Mouse (Mus musculus) embryonic facial prominence, embryonic 11.5 days (tissue): Measurements from ENCODE around the gene Polr3a. TPM values are rescaled to one million over a fixed set of nuclear protein-coding genes. Genes with fewer than 3 reads are reported as not detected.

ENCODE experiments used
- ATAC-seq: fragments of 200-750 bp; cut with Nextera tagmentation; replicated peaks from 2 replicates; pipeline ENCODE4 v1.8.0; 2017; ENCODE audit warnings: low read depth; ENCODE audit not compliant: insufficient number of reproducible peaks, low FRiP score, low TSS enrichment
- DNase-seq: peaks from one replicate; pipeline ENCODE4 v3.0.0-alpha.2; 2015; ENCODE audit warnings: low spot score
- H3K27ac ChIP-seq: fragments of 300-500 bp; sonication (generic); replicated peaks from 2 replicates; pipeline ENCODE4 v1.5.1; 2014; ENCODE audit warnings: mild to moderate bottlenecking, low read depth, low read length, control low read depth
- H3K27me3 ChIP-seq: fragments of 300-500 bp; sonication (generic); 2 replicates; pipeline ENCODE4 v1.6.1; 2014; ENCODE audit warnings: mild to moderate bottlenecking, low read length, moderate library complexity, mixed read lengths; ENCODE audit not compliant: control insufficient read depth, insufficient read depth
- H3K36me3 ChIP-seq: fragments of 300-500 bp; sonication (generic); replicated peaks from 2 replicates; pipeline ENCODE4 v1.6.1; 2014; ENCODE audit warnings: low read depth, mild to moderate bottlenecking, low read length, moderate library complexity, mixed read lengths; ENCODE audit not compliant: control insufficient read depth, insufficient read depth
- H3K4me1 ChIP-seq: fragments of 300-500 bp; sonication (generic); 2 replicates; pipeline ENCODE4 v1.6.1; 2014; ENCODE audit warnings: low read length, mixed read lengths; ENCODE audit not compliant: control insufficient read depth, insufficient read depth
- H3K4me2 ChIP-seq: fragments of 300-500 bp; sonication (generic); 2 replicates; pipeline ENCODE4 v1.6.1; 2014; ENCODE audit warnings: low read depth, mild to moderate bottlenecking, control low read depth, low read length, moderate library complexity
- H3K4me3 ChIP-seq: fragments of 300-500 bp; sonication (generic); 2 replicates; pipeline ENCODE4 v1.5.1; 2014; ENCODE audit warnings: low read depth, low read length, control low read depth
- H3K9ac ChIP-seq: fragments of 300-500 bp; sonication (generic); replicated peaks from 2 replicates; pipeline ENCODE4 v1.6.1; 2014; ENCODE audit warnings: mild to moderate bottlenecking, control low read depth, low read length
- H3K9me3 ChIP-seq: fragments of 300-500 bp; sonication (generic); replicated peaks from 2 replicates; pipeline ENCODE4 v1.6.1; 2016; ENCODE audit warnings: mild to moderate bottlenecking, low read length, inconsistent platforms, mixed read lengths; ENCODE audit not compliant: control insufficient read depth
- WGBS: fragments of 180-500 bp; shearing (Covaris S2); extraction: QIAGEN DNeasy Blood & Tissue Kit; methylation state at CpG from one replicate; pipeline ENCODE4 v1.1.7; 2014; 5-methylcytosine and 5-hydroxymethylcytosine counted together
- polyA plus RNA-seq: library from polyadenylated mRNA; unstranded; fragments of >200 nt; fragmentation: Nextera tagmentation; extraction: Ambion mirVana; gene quantifications from 2 replicates; pipeline ENCODE4 v1.2.1, GENCODE M21; 2014

The Polr3a gene
- polyA plus RNA-seq, 1 experiment from 2014 or later = 17.3 TPM

GRCm38 (mm10) chr14:24500091-24500844, 13.4 kb upstream of the Polr3a start:
- no peaks in the 10 kb centered on the region; the same call in 1 of the 2 replicates for H3K9me3 ChIP-seq
- H3K4me1 ChIP-seq = no peaks in the 10 kb centered on the region
- peak; percentile 50 for ATAC-seq
- WGBS = 20% methylated on average over 18 of the region's 18 CpGs
- peak overlapping the region; percentile 30 for H3K9ac ChIP-seq
- H3K4me3 ChIP-seq = no peak overlapping the region
- DNase-seq = peak; percentile 93
- H3K4me2 ChIP-seq = no peak overlapping the region
- H3K27me3 ChIP-seq = no peaks in the 10 kb centered on the region
- peaks cover 6% of the 10 kb centered on the region for H3K36me3 ChIP-seq
- 0 out of 2 replicates have a peak overlapping the region, but pooled peaks have one; percentile 39 for H3K27ac ChIP-seq

- H3K36me3 ChIP-seq = peaks cover 8% of the 10 kb centered on the region
- no peak overlapping the region for H3K4me2 ChIP-seq
- H3K9ac ChIP-seq = no peak overlapping the region
- 0 out of 2 replicates have a peak overlapping the region, but pooled peaks have one; percentile 14 for H3K27ac ChIP-seq
- ATAC-seq = no peak
- 41% methylated on average over 9 of the region's 9 CpGs for WGBS
- H3K4me1 ChIP-seq = no peaks in the 10 kb centered on the region
- no peak overlapping the region for H3K4me3 ChIP-seq
- DNase-seq = no peak
- H3K9me3 ChIP-seq = no peaks in the 10 kb centered on the region; the same call in 1 of the 2 replicates
- no peaks in the 10 kb centered on the region for H3K27me3 ChIP-seq
Observed at GRCm38 (mm10) chr14:24499478-24499877, 12.6 kb upstream of the Polr3a start.

DNA sequence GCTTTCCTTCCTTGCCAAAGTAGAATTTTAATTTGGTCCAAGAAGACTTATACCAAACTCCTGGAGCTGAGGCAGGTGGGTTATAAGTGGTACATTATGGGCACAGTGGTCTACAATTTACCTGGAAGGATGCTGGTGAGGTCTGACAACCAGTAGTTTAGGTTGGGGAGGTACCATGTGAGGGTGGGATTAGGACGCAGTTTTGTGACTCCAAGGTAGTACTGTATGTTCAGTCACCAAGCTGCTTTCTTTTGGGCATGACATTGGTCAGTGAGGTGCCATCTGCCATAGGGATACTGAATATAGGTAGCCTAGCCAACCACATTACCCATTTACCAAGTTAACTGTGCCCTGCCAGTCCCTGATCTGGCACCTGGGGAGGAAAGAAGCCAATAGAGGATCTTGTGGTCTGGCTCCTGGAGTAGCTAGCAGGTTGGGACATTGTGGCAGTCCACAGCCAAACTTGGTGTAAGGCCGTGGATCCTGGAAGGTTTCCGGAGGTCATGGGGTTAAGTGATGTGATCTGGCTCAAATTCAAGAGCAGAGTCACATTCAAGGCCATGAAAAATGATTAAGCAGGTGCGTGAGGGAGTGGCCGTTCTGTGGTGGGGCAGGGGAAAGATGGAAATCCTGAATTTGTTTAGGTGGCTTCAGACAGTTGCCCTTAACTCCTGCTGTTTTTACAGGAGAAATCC, 11.8 kb upstream of the Polr3a start:
- 63% methylated on average over 5 of the region's 5 CpGs for WGBS
- no peak overlapping the region for H3K27ac ChIP-seq
- H3K4me2 ChIP-seq = no peak overlapping the region
- DNase-seq (no peak), ATAC-seq (no peak)
- no peaks in the 10 kb centered on the region for H3K27me3 ChIP-seq
- no peaks in the 10 kb centered on the region for H3K4me1 ChIP-seq
- H3K9ac ChIP-seq = no peak overlapping the region
- H3K9me3 ChIP-seq = no peaks in the 10 kb centered on the region; the same call in 1 of the 2 replicates
- peaks cover 13% of the 10 kb centered on the region for H3K36me3 ChIP-seq
- no peak overlapping the region for H3K4me3 ChIP-seq

- Histone ChIP-seq H3K27me3 (no peaks in the 10 kb centered on the region), H3K4me3 (no peak overlapping the region), H3K9ac (no peak overlapping the region), H3K36me3 (peaks cover 17% of the 10 kb centered on the region), H3K9me3 (no peaks in the 10 kb centered on the region), H3K4me2 (no peak overlapping the region), H3K4me1 (no peaks in the 10 kb centered on the region), H3K27ac (no peak overlapping the region)
- WGBS = 94% methylated on average over 1 of the region's 1 CpGs
- ATAC-seq (no peak), DNase-seq (no peak)
Observed at GRCm38 (mm10) chr14:24497443-24497842, 10.6 kb upstream of the Polr3a start.

DNA sequence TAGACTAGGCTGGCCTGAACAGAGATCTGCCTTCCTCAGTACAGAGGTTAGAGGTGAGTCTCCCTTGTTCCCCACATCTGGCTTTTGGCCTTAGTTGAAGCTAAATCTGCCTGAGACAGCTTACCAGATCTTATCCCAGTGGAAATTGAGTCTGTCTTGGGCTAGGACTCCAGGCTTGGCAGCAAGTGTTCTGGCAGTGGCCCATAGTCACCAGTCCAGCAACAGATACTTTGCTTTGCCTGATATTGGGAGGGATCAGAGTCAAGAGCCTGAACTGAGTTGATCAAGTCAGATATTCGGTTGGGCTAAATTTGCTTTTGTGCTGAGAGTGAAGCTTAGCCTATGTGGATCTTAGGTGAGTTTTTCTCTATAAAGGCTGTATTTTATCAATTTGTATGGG, 9.6 kb upstream of the Polr3a start:
- ATAC-seq (no peak), DNase-seq (no peak)
- no peaks in the 10 kb centered on the region for H3K27me3 ChIP-seq
- WGBS = 86% methylated on average over 1 of the region's 1 CpGs
- H3K9ac ChIP-seq = no peak overlapping the region
- no peak overlapping the region for H3K27ac ChIP-seq
- H3K4me1 ChIP-seq = no peaks in the 10 kb centered on the region
- H3K36me3 ChIP-seq = peaks cover 19% of the 10 kb centered on the region
- no peak overlapping the region for H3K4me3 ChIP-seq
- no peak overlapping the region for H3K4me2 ChIP-seq
- no peaks in the 10 kb centered on the region for H3K9me3 ChIP-seq

- 86% methylated on average over 9 of the region's 9 CpGs for WGBS
- ATAC-seq (no peak), DNase-seq (no peak)
- no peaks in the 10 kb centered on the region for H3K27me3 ChIP-seq
- H3K4me3 ChIP-seq = no peak overlapping the region
- H3K36me3 ChIP-seq = peaks cover 19% of the 10 kb centered on the region
- H3K4me1 ChIP-seq = no peaks in the 10 kb centered on the region
- no peaks in the 10 kb centered on the region for H3K9me3 ChIP-seq
- no peak overlapping the region for H3K9ac ChIP-seq
- no peak overlapping the region for H3K27ac ChIP-seq
- H3K4me2 ChIP-seq = no peak overlapping the region
Observed at GRCm38 (mm10) chr14:24493256-24493655, 6.4 kb upstream of the Polr3a start.

DNA sequence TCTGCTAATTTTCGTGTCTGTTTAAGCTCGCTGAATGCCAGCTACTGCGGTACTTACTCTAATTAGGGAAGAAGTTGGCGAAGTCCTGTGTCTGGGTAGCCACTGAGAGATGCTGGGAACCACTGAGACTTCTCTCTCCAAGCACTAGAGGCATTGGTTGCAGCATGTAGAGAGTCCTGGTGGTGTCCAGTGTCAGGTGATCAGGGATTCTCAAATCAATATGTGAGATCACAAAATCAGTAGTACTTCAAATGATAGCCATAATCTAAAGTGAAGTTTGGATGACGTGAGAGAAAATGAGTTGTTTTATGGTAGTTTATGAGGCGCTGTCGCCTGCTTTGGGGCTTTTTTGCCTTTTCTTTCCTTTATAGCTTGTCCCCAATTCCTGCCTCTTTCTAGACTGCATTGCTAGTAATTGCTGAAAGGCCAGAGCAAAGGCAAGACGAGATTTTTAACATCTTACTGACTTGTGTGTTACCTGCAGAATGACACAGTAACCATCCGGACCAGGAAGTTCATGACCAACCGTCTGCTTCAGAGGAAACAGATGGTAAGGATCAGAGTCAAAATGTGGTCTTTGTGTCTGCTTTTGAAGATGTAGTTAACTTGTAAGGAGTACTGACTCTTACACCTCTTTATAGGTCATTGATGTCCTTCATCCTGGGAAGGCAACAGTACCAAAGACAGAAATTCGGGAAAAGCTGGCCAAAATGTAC, 4.6 kb upstream of the Polr3a start:
- 3% methylated on average over 11 of the region's 11 CpGs for WGBS
- DNase-seq (peak; percentile 36), ATAC-seq (no peak)
- peak overlapping the region; percentile 97 for H3K4me3 ChIP-seq
- H3K27ac ChIP-seq = peak overlapping the region; percentile 60
- no peaks in the 10 kb centered on the region for H3K4me1 ChIP-seq
- H3K9me3 ChIP-seq = no peaks in the 10 kb centered on the region
- H3K4me2 ChIP-seq = peak overlapping the region; percentile 73
- no peaks in the 10 kb centered on the region for H3K27me3 ChIP-seq
- peaks cover 17% of the 10 kb centered on the region for H3K36me3 ChIP-seq
- peak overlapping the region; percentile 99 for H3K9ac ChIP-seq
